In genomic region chr13:48694090-48695064, GRCm38 (mm10) we compare ENCODE assay signal across 8 mouse cellular contexts. TPM values are rescaled to one million over a fixed set of nuclear protein-coding genes. Genes with fewer than 3 reads are reported as not detected.
DNase-seq lines count a peak whose midpoint lies in the region; ATAC-seq lines count a peak whose summit lies in the region.

No protein-coding gene starts in this region.

- no peak overlapping the region for H3K4me2 ChIP-seq in hindbrain, embryonic 13.5 days
- no peak overlapping the region for H3K4me2 ChIP-seq in hindbrain, embryonic 14.5 days (replicated peaks)
- H3K4me2 ChIP-seq in neural tube, embryonic 15.5 days = no peak overlapping the region; the same call in 1 of the 2 replicates

- no peak for DNase-seq in hindbrain, embryonic 14.5 days (ENCODE audit: low spot score)
- peak; percentile 14 for DNase-seq in adrenal gland, postnatal 25 days
- peak; percentile 81 for DNase-seq in gastrocnemius, postnatal 14 days
- peak; percentile 35 to 49 for DNase-seq in layer of hippocampus, adult 8-10 months (ENCODE audit: low spot score in 2 of 2)
- DNase-seq in spleen, postnatal 14 days (ENCODE audit: low spot score in 2 of 2) = no peak

- peak; percentile 5; the same call in 1 of the 2 replicates for ATAC-seq in hindbrain, embryonic 13.5 days (ENCODE audit: low FRiP score)
- no peak for ATAC-seq in hindbrain, embryonic 14.5 days (ENCODE audit: low FRiP score)
- peak; percentile 77 for ATAC-seq in neural tube, embryonic 15.5 days (ENCODE audit: low FRiP score)
- ATAC-seq in megakaryocyte progenitor cell, adult 5-6 weeks (replicated peaks; ENCODE audit: poor library complexity) = no peak

- WGBS in hindbrain, embryonic 13.5 days = 58% methylated on average over 27 of the region's 27 CpGs
- WGBS in hindbrain, embryonic 14.5 days = 61% methylated on average over 27 of the region's 27 CpGs
- 47% methylated on average over 27 of the region's 27 CpGs for WGBS in neural tube, embryonic 15.5 days

- H3K27me3 ChIP-seq in hindbrain, embryonic 13.5 days = no peaks in the 10 kb centered on the region
- no peaks in the 10 kb centered on the region for H3K27me3 ChIP-seq in hindbrain, embryonic 14.5 days (ENCODE audit: control insufficient read depth, insufficient read depth, low read length)
- H3K27me3 ChIP-seq in neural tube, embryonic 15.5 days (replicated peaks) = no peaks in the 10 kb centered on the region

- no peaks in the 10 kb centered on the region for H3K36me3 ChIP-seq in hindbrain, embryonic 13.5 days
- H3K36me3 ChIP-seq in hindbrain, embryonic 14.5 days (replicated peaks; ENCODE audit: control insufficient read depth, insufficient read depth) = no peaks in the 10 kb centered on the region
- H3K36me3 ChIP-seq in neural tube, embryonic 15.5 days = no peaks in the 10 kb centered on the region

- H3K27ac ChIP-seq in hindbrain, embryonic 13.5 days = no peak overlapping the region
- no peak overlapping the region for H3K27ac ChIP-seq in hindbrain, embryonic 14.5 days
- no peak overlapping the region; the same call in 1 of the 2 replicates for H3K27ac ChIP-seq in neural tube, embryonic 15.5 days (replicated peaks)

- no peak overlapping the region for H3K9ac ChIP-seq in hindbrain, embryonic 13.5 days
- no peak overlapping the region for H3K9ac ChIP-seq in hindbrain, embryonic 14.5 days
- H3K9ac ChIP-seq in neural tube, embryonic 15.5 days (replicated peaks) = no peak overlapping the region

- peaks cover 10% of the 10 kb centered on the region; the same call in 1 of the 2 replicates for H3K4me1 ChIP-seq in hindbrain, embryonic 13.5 days (replicated peaks)
- H3K4me1 ChIP-seq in hindbrain, embryonic 14.5 days (replicated peaks; ENCODE audit: control insufficient read depth, insufficient read depth, low read length) = no peaks in the 10 kb centered on the region
- peaks cover 13% of the 10 kb centered on the region for H3K4me1 ChIP-seq in neural tube, embryonic 15.5 days

- intact Hi-C loops in gastrocnemius, postnatal 14 days (cut with DNase I; ENCODE audit: low total_unique reads) = no loop called here

- H3K9me3 ChIP-seq in hindbrain, embryonic 13.5 days = peaks cover 9% of the 10 kb centered on the region
- H3K9me3 ChIP-seq in hindbrain, embryonic 14.5 days (ENCODE audit: control insufficient read depth, low read length) = 0 out of 2 replicates have a peak, but pooled peaks cover 3% of the 10 kb centered on the region
- no peaks in the 10 kb centered on the region for H3K9me3 ChIP-seq in neural tube, embryonic 15.5 days (replicated peaks)

- H3K4me3 ChIP-seq in hindbrain, embryonic 13.5 days = no peak overlapping the region
- no peak overlapping the region for H3K4me3 ChIP-seq in hindbrain, embryonic 14.5 days (replicated peaks; ENCODE audit: low read length)
- H3K4me3 ChIP-seq in neural tube, embryonic 15.5 days (replicated peaks) = no peak overlapping the region

RNA-seq across cellular contexts. Expression of gene Barx1, which starts 31.6 kb away (rescaled TPM):
- polyA plus RNA-seq in hindbrain, embryonic 13.5 days (2015; fragmentation: Nextera tagmentation; extraction: Ambion mirVana) = 0.87 TPM in 1 of 2 replicates, not detected in the other
- not detected in 2 replicates for polyA plus RNA-seq in hindbrain, embryonic 14.5 days (2014; fragmentation: Nextera tagmentation; extraction: Ambion mirVana)
- not detected in 2 replicates for total RNA-seq in adrenal gland, postnatal 25 days (2021)
- not detected for total RNA-seq in gastrocnemius, postnatal 14 days (2021)
- not detected for total RNA-seq in layer of hippocampus, adult 8-10 months (2022)
- polyA plus RNA-seq in neural tube, embryonic 15.5 days (2015; fragmentation: Nextera tagmentation; extraction: Ambion mirVana) = 0.14 and 0.80 TPM in 2 replicates
- total RNA-seq in megakaryocyte progenitor cell, adult 5-6 weeks (2015) = not detected in 2 replicates
- total RNA-seq in megakaryocyte progenitor cell, adult 5-6 weeks (2017) = not detected in 2 replicates

Comparison
In these comparisons a context has a peak if more than half of its experiments do, and no peak if none do; other contexts are left out.
1. ATAC-seq: peak in hindbrain, embryonic 13.5 days (single experiment) and neural tube, embryonic 15.5 days (single experiment); none in hindbrain, embryonic 14.5 days (single experiment) and megakaryocyte progenitor cell, adult 5-6 weeks (single experiment).
2. DNase-seq: peak in adrenal gland, postnatal 25 days (single experiment), gastrocnemius, postnatal 14 days (single experiment) and layer of hippocampus, adult 8-10 months (2 of 2); none in hindbrain, embryonic 14.5 days (single experiment) and spleen, postnatal 14 days (0 of 2).